Mouse (Mus musculus) ES-Bruce4 (cell line): ENCODE data around the gene Fhl1.

Source experiments
- CTCF ChIP-seq: IDR thresholded peaks from one replicate; pipeline ENCODE4 v1.8.1; 2011; ENCODE audit warnings: low read depth, low read length
- POLR2A ChIP-seq: IDR thresholded peaks from one replicate; pipeline ENCODE4 v1.8.1; 2011; ENCODE audit warnings: low read length; ENCODE audit not compliant: insufficient read depth

- TF ChIP-seq POLR2A, result no peak
- TF ChIP-seq CTCF, result no peak
Observed at GRCm38 (mm10) chrX:56835842-56836241, 104.3 kb downstream of the Fhl1 start.
